Mouse (Mus musculus): ENCODE results near the gene 9030025P20Rik. TPM values are rescaled to one million over a fixed set of nuclear protein-coding genes. Genes with fewer than 3 reads are reported as not detected.
"Not testable (repeated sequence)": the region's sequence is repeated elsewhere in the genome, so short reads cannot be mapped to it uniquely, and the experiment has no call there.

Gene 9030025P20Rik
- polyA plus RNA-seq, 2 experiments = 3.4 to 5.3 TPM

DNA sequence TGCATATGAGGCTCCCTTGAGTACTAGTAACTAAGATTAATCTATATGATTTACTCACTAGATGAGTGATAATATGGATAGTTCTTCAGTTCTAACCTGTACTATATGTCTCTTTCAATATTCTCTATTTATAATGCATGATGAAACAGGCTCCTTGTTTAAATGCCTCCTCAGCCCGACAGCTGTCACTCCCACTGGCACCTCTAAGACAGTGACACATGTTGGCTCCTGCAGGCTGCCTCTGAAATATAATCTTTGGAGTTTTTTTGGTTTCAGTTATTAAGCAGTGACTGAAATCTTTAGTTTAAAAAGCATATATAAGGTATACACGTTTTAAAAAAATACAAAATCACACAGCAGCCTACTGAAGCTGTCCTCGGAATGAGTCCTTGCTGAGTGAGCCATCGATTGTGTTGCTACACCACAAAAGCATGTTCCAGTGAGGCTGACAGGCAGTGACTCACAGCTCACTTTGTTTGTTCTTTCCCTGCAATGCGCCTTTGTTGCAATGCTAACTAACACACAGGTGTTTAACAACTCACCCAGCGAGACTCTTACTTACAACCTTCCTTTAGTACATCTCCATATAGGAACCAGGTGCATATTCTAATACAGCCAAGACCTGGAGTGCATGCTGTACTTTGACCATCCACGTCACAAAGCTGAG, 29.0 kb upstream of the 9030025P20Rik start:
- no peaks in the 10 kb centered on the region for H3K27me3 ChIP-seq (ENCODE audit: control insufficient read depth, insufficient read depth, low read length)
- TF ChIP-seq CTCF (IDR thresholded peaks at IDR 0.05; ENCODE audit: low read depth) = no peak
- TF ChIP-seq EP300 (IDR thresholded peaks at IDR 0.05; ENCODE audit: low read depth) = no peak
- no peak overlapping the region for H3K27ac ChIP-seq
- no peak overlapping the region for H3K4me3 ChIP-seq (ENCODE audit: insufficient read depth in 1 of 2, low read depth in 2 of 2, low read length in 2 of 2)
- no peak overlapping the region for H3K9ac ChIP-seq (replicated peaks)
- DNase-seq (ENCODE audit: low read depth in 3 of 3, low spot score in 3 of 3) (no peak), ATAC-seq (ENCODE audit: insufficient read depth) (no peak)
- H3K4me1 ChIP-seq (replicated peaks; ENCODE audit: control insufficient read depth in 2 of 2, insufficient read depth in 2 of 2, low read length in 1 of 2) = peaks cover 3 to 7% of the 10 kb centered on the region in 2 experiments
- H3K9me3 ChIP-seq (ENCODE audit: control insufficient read depth, low read length) = no peaks in the 10 kb centered on the region
- H3K36me3 ChIP-seq (replicated peaks; ENCODE audit: control insufficient read depth, insufficient read depth, low read depth) = peaks cover 70% of the 10 kb centered on the region
- 80% methylated on average over 7 of the region's 7 CpGs for WGBS (ENCODE audit: insufficient replicate concordance)
- H3K4me2 ChIP-seq (ENCODE audit: low read depth) = no peak overlapping the region

DNA sequence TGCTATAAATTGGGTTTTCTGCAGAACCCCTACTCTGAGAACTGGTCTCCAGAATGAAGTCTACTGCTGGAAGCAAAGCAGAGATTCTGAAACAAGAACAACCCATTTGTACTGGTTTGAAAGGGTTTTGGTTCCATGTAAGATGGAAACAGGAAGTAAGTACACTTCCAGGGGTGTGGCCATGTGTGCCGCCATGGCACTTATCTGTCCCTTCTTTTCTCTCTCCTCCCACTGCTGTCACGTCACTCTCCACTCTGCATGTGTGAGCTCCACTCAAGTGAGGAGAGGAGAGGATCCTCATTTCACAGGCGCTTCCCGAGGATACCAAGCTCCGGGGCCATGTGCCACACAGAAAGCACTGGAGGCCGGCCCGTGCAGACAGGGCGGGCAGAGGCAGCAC, 24.8 kb upstream of the 9030025P20Rik start:
- H3K4me3 ChIP-seq (ENCODE audit: insufficient read depth in 1 of 2, low read depth in 2 of 2, low read length in 2 of 2) = no peak overlapping the region
- 70% methylated on average over 8 of the region's 8 CpGs for WGBS (ENCODE audit: insufficient replicate concordance)
- H3K36me3 ChIP-seq (replicated peaks; ENCODE audit: control insufficient read depth, insufficient read depth, low read depth) = peaks cover 67% of the 10 kb centered on the region
- no peak overlapping the region; the same call in 1 of the 2 replicates for H3K27ac ChIP-seq
- H3K27me3 ChIP-seq (ENCODE audit: control insufficient read depth, insufficient read depth, low read length) = no peaks in the 10 kb centered on the region
- H3K9me3 ChIP-seq (ENCODE audit: control insufficient read depth, low read length) = no peaks in the 10 kb centered on the region
- H3K4me1 ChIP-seq (replicated peaks; ENCODE audit: control insufficient read depth in 2 of 2, insufficient read depth in 2 of 2, low read length in 1 of 2) = peaks cover 3 to 7% of the 10 kb centered on the region in 2 experiments
- H3K4me2 ChIP-seq (ENCODE audit: low read depth) = no peak overlapping the region
- TF ChIP-seq CTCF (IDR thresholded peaks at IDR 0.05; ENCODE audit: low read depth) = no peak
- no peak for TF ChIP-seq EP300 (IDR thresholded peaks at IDR 0.05; ENCODE audit: low read depth)
- DNase-seq (ENCODE audit: low read depth in 3 of 3, low spot score in 3 of 3) (peak in 1 of 3 experiments; percentile 32), ATAC-seq (ENCODE audit: insufficient read depth) (peak; percentile 63; the same call in 1 of the 2 replicates)
- no peak overlapping the region for H3K9ac ChIP-seq (replicated peaks)

DNA sequence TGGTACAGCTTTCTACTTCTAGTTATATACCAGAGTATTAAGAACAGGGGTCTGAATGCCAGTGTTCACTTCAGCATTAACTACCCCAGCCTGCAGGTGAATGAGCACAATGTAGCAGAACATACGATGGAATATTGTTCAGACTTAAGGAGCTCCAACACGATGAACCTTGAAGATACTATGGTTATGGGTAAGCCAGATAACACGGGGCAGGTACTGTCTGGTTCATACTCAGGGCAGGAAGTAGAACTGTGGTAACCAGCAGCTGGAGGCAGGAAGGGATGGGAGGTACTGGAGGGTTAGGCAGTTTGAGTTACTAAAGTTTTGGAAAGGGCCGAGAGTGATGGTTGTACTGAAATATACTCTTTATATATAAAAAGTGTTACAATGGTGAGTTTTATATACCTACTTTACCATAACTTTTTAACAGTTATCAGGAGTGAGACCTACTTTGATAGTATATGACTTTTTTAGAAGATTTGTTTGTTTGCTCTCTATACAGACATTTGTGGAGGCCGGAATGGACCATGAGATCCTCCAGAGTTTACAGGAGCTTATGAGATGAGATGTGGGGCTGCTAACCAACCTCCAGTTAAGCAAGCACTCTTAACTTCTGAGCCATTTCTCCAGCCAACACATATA, 19.5 kb upstream of the 9030025P20Rik start:
- DNase-seq (ENCODE audit: low read depth in 3 of 3, low spot score in 3 of 3) (no peak), ATAC-seq (ENCODE audit: insufficient read depth) (no peak)
- Histone ChIP-seq H3K27me3 (ENCODE audit: control insufficient read depth, insufficient read depth, low read length) (no peaks in the 10 kb centered on the region), H3K9ac (replicated peaks) (peak overlapping the region; percentile 53), H3K27ac (no peak overlapping the region; the same call in 1 of the 2 replicates), H3K4me3 (ENCODE audit: insufficient read depth in 1 of 2, low read depth in 2 of 2, low read length in 2 of 2) (peak overlapping the region in 1 of 2 experiments; percentile 20; a peak in 3 of 4 replicates), H3K4me1 (replicated peaks; ENCODE audit: control insufficient read depth in 2 of 2, insufficient read depth in 2 of 2, low read length in 1 of 2) (peaks cover 10 to 11% of the 10 kb centered on the region in 2 experiments), H3K4me2 (ENCODE audit: low read depth) (peak overlapping the region; percentile 80), H3K36me3 (replicated peaks; ENCODE audit: control insufficient read depth, insufficient read depth, low read depth) (peaks cover 33% of the 10 kb centered on the region), H3K9me3 (ENCODE audit: control insufficient read depth, low read length) (no peaks in the 10 kb centered on the region)
- WGBS (ENCODE audit: insufficient replicate concordance) = 29% methylated on average over 5 of the region's 5 CpGs
- TF ChIP-seq EP300 (IDR thresholded peaks at IDR 0.05; ENCODE audit: low read depth) (0 out of 2 replicates have a peak, but pooled peaks have one; percentile 13), CTCF (IDR thresholded peaks at IDR 0.05; ENCODE audit: low read depth) (no peak)

DNA sequence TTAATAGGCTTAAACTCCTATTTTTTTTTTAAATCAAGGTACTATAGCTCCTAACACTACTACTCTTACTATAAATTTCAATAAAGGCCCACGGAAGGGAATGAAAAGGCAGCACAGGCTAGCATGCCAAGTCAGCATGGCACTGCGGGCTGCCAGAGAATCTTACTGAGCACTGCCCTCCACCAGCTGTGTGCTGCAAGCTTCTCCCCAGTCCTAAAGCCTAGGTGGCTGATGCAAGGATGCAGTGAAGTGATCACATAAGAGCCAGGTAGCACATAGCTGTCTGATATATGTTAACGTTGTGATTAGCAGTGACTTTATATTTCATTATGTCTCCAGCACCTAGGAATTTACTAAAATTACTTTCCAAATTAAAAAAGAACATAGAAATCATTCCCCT, 18.3 kb upstream of the 9030025P20Rik start:
- peak overlapping the region; percentile 62 for H3K9ac ChIP-seq (replicated peaks)
- ATAC-seq (ENCODE audit: insufficient read depth) (no peak), DNase-seq (ENCODE audit: low read depth in 3 of 3, low spot score in 3 of 3) (peak in 2 of 3 experiments; percentile 32 to 45)
- H3K4me1 ChIP-seq (replicated peaks; ENCODE audit: control insufficient read depth in 2 of 2, insufficient read depth in 2 of 2, low read length in 1 of 2) = peaks cover 10 to 11% of the 10 kb centered on the region in 2 experiments
- WGBS (ENCODE audit: insufficient replicate concordance) = 26% methylated on average over 3 of the region's 3 CpGs
- TF ChIP-seq CTCF (IDR thresholded peaks at IDR 0.05; ENCODE audit: low read depth) = no peak
- no peak for TF ChIP-seq EP300 (IDR thresholded peaks at IDR 0.05; ENCODE audit: low read depth)
- H3K9me3 ChIP-seq (ENCODE audit: control insufficient read depth, low read length) = no peaks in the 10 kb centered on the region
- H3K4me3 ChIP-seq (ENCODE audit: insufficient read depth in 1 of 2, low read depth in 2 of 2, low read length in 2 of 2) = peak overlapping the region; percentile 71 to 80
- peaks cover 23% of the 10 kb centered on the region for H3K36me3 ChIP-seq (replicated peaks; ENCODE audit: control insufficient read depth, insufficient read depth, low read depth)
- no peak overlapping the region for H3K27ac ChIP-seq
- no peaks in the 10 kb centered on the region for H3K27me3 ChIP-seq (ENCODE audit: control insufficient read depth, insufficient read depth, low read length)
- H3K4me2 ChIP-seq (ENCODE audit: low read depth) = peak overlapping the region; percentile 80

DNA sequence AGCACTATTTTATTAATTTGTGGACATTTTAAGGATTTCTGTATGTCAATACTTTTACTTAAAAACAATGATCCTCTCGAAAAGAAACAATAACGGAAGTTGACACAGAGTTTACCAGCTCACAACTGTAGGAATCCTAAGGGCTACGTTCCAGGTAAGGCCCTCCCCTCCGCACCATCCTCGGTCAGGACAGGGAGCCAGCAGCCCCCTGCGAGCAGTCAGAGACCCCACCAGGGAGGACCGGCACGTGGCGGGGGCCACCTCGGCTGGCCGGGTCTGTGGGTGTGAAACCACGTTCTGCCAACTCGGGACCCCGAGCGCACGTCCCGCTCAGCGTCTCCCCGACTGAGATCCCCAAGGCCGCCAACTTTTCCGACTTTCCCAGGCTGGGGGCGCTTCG, 17.7 kb upstream of the 9030025P20Rik start:
- WGBS (ENCODE audit: insufficient replicate concordance) = 2% methylated on average over 17 of the region's 23 CpGs
- DNase-seq (ENCODE audit: low read depth in 3 of 3, low spot score in 3 of 3) (no peak), ATAC-seq (ENCODE audit: insufficient read depth) (peak; percentile 25)
- Histone ChIP-seq H3K4me2 (ENCODE audit: low read depth) (peak overlapping the region; percentile 80), H3K4me1 (replicated peaks; ENCODE audit: control insufficient read depth in 2 of 2, insufficient read depth in 2 of 2, low read length in 1 of 2) (peaks cover 10 to 11% of the 10 kb centered on the region in 2 experiments), H3K27me3 (ENCODE audit: control insufficient read depth, insufficient read depth, low read length) (no peaks in the 10 kb centered on the region), H3K9ac (replicated peaks) (peak overlapping the region; percentile 98), H3K4me3 (ENCODE audit: insufficient read depth in 1 of 2, low read depth in 2 of 2, low read length in 2 of 2) (peak overlapping the region; percentile 71 to 80), H3K9me3 (ENCODE audit: control insufficient read depth, low read length) (no peaks in the 10 kb centered on the region), H3K27ac (peak overlapping the region; percentile 71), H3K36me3 (replicated peaks; ENCODE audit: control insufficient read depth, insufficient read depth, low read depth) (peaks cover 23% of the 10 kb centered on the region)
- TF ChIP-seq EP300 (IDR thresholded peaks at IDR 0.05; ENCODE audit: low read depth) = no peak
- no peak for TF ChIP-seq CTCF (IDR thresholded peaks at IDR 0.05; ENCODE audit: low read depth)

DNA sequence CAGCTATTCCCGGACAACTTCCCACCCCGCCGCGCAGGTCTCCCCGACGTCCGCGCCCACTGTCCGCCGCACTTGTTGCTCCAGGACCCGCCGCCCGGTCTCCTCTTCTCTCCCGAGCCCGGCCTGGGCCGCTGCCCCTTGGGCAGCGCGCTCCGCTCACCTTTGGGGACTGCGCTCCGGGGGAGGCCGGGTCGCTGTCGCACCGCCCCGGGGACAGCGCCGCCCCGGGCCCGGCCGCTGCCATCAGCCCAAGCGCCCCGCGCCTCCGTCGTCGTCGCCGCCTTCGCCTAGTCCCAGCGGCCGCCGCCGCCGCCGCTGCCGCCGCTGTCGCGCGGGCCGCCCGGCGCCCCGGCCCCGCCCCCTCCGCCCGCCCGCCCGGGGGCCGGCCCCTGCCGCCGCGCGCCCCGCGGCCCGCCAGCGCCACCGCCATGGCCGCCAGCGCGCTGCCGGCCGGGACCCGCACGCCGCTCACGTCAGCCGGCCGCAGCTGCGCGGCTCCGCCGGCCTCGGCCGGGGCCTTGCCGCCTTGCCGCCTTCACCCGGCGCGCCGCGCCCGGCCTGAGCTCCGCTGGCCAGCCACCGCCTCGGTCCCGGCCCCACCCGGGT, 17.2 kb upstream of the 9030025P20Rik start, which contains the start of gene Phf10:
TSS of gene Phf10 (minus strand) at position 323 of the 606 bp plus-strand sequence.
- Histone ChIP-seq H3K4me1 (replicated peaks; ENCODE audit: control insufficient read depth in 2 of 2, insufficient read depth in 2 of 2, low read length in 1 of 2) (peaks cover 10 to 11% of the 10 kb centered on the region in 2 experiments), H3K27ac (peak within 1 kb of the TSS; percentile 73), H3K36me3 (replicated peaks; ENCODE audit: control insufficient read depth, insufficient read depth, low read depth) (peaks cover 23% of the 10 kb centered on the region), H3K9ac (replicated peaks) (peak within 1 kb of the TSS; percentile 98), H3K4me2 (ENCODE audit: low read depth) (peak within 1 kb of the TSS; percentile 80), H3K4me3 (ENCODE audit: insufficient read depth in 1 of 2, low read depth in 2 of 2, low read length in 2 of 2) (peak within 1 kb of the TSS; percentile 71 to 80)
- peak; percentile 74 for ATAC-seq (ENCODE audit: insufficient read depth)
- not testable (repeated sequence) for H3K9me3 ChIP-seq (ENCODE audit: control insufficient read depth, low read length); DNase-seq (ENCODE audit: low read depth in 3 of 3, low spot score in 3 of 3); H3K27me3 ChIP-seq (ENCODE audit: control insufficient read depth, insufficient read depth, low read length)
- WGBS (ENCODE audit: insufficient replicate concordance) = 0% methylated on average over 35 of the region's 100 CpGs

DNA sequence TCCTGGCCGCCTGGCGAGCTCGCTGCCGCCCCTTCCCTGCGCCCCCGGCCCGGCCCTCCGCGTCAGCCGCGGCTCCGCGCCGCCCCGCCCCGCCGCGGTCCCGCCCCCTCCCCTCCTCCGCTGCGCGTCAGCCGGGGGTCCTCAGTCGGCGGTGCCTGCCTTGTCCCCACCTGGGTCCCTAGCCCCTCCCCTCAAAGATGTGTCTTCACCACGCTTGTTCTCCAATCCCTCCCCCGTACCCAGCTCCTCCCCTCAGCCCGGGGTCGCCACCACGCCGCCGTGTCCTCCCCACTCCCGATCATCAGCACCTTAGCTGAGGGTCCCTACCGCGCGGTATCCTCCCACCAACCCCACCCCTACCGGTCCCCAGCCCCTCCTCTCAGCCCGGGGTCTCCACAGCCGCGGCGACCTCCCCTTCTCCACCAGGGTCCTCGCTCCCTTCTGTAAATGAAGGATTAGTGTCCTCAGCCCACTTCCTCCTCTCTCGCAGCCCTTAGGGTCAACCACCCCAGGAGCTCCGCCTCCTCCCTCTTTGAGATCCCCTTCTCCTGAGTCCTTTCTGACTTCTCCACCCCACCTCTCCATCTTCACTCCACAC, 16.6 kb upstream of the 9030025P20Rik start:
- H3K4me2 ChIP-seq (ENCODE audit: low read depth); H3K9me3 ChIP-seq (ENCODE audit: control insufficient read depth, low read length); H3K27me3 ChIP-seq (ENCODE audit: control insufficient read depth, insufficient read depth, low read length); H3K9ac ChIP-seq (replicated peaks); H3K27ac ChIP-seq; H3K4me3 ChIP-seq (ENCODE audit: insufficient read depth in 1 of 2, low read depth in 2 of 2, low read length in 2 of 2); DNase-seq (ENCODE audit: low read depth in 3 of 3, low spot score in 3 of 3): not testable (repeated sequence)
- WGBS (ENCODE audit: insufficient replicate concordance) = no CpG with 5 or more reads among the region's 44 CpGs
- Histone ChIP-seq H3K4me1 (replicated peaks; ENCODE audit: control insufficient read depth in 2 of 2, insufficient read depth in 2 of 2, low read length in 1 of 2) (peaks cover 10 to 11% of the 10 kb centered on the region in 2 experiments), H3K36me3 (replicated peaks; ENCODE audit: control insufficient read depth, insufficient read depth, low read depth) (peaks cover 17% of the 10 kb centered on the region)
- ATAC-seq (ENCODE audit: insufficient read depth) = peak; percentile 64

Measured in liver, embryonic 14.5 days (tissue).